Comparison of ENCODE assay signal across 12 mouse cellular contexts in genomic region chr6:146959908-146960680, GRCm38 (mm10). TPM values are rescaled to one million over a fixed set of nuclear protein-coding genes. Genes with fewer than 3 reads are reported as not detected.
A peak's percentile ranks its signal among the peaks of the same experiment; 100 is the strongest.
DNase-seq lines count a peak whose midpoint lies in the region; ATAC-seq and TF ChIP-seq lines count a peak whose summit lies in the region.
"Had no signal": no experiment of that assay in that cellular context is flagged by ENCODE, and none has a peak within 500 bp of the region (broad histone marks: within the 10 kb centered on the region; RNA-seq: fewer than 3 reads in every experiment).

No protein-coding gene starts in this region.

- H3K27ac ChIP-seq in limb, embryonic 10.5 days = no peak overlapping the region
- H3K27ac ChIP-seq: neural tube, embryonic 13.5 days had no signal

- H3K4me1 ChIP-seq in lung, adult 2 months (ENCODE audit: control insufficient read depth, insufficient read depth, low read length) = peaks cover 5% of the 10 kb centered on the region; the same call in 1 of the 2 replicates
- H3K4me1 ChIP-seq in limb, embryonic 10.5 days = peaks cover 18% of the 10 kb centered on the region
- H3K4me1 ChIP-seq: neural tube, embryonic 13.5 days had no signal

- peak; percentile 87 for ATAC-seq in CD4-positive, CD25-positive, alpha-beta regulatory T cell, adult 4 months

- no peak overlapping the region for H3K4me3 ChIP-seq in lung, adult 2 months (replicated peaks; ENCODE audit: extremely low read depth, low read depth, low read length)
- H3K4me3 ChIP-seq in limb, embryonic 10.5 days = no peak overlapping the region
- H3K4me3 ChIP-seq: neural tube, embryonic 13.5 days had no signal

- 56% methylated on average over 9 of the region's 9 CpGs for WGBS in lung, adult 2 months
- WGBS in limb, embryonic 10.5 days = 83% methylated on average over 9 of the region's 9 CpGs

- no peak for TF ChIP-seq CTCF in lung, adult 2 months (IDR thresholded peaks at IDR 0.05; ENCODE audit: insufficient read depth, low read length)

- H3K36me3 ChIP-seq in limb, embryonic 10.5 days = no peaks in the 10 kb centered on the region
- H3K36me3 ChIP-seq: neural tube, embryonic 13.5 days had no signal

- no peaks in the 10 kb centered on the region for H3K9me3 ChIP-seq in limb, embryonic 10.5 days (replicated peaks)
- H3K9me3 ChIP-seq: neural tube, embryonic 13.5 days had no signal

- no peak for TF ChIP-seq POLR2A in lung, adult 2 months (IDR thresholded peaks at IDR 0.05; ENCODE audit: borderline replicate concordance, extremely low read depth, low read depth, low read length)

- no peaks in the 10 kb centered on the region for H3K27me3 ChIP-seq in limb, embryonic 10.5 days (ENCODE audit: low read depth, poor library complexity, severe bottlenecking)
- H3K27me3 ChIP-seq: neural tube, embryonic 13.5 days had no signal

- peak; percentile 61 for DNase-seq in kidney, adult 9 months
- no peak for DNase-seq in kidney, postnatal 10 days
- peak; percentile 47 for DNase-seq in adrenal gland, postnatal 14 days
- peak; percentile 46 for DNase-seq in lung, adult 2 months
- no peak for DNase-seq in testis, postnatal 14 days (ENCODE audit: low spot score)
- DNase-seq in limb, embryonic 10.5 days (ENCODE audit: low spot score) = no peak
- no peak for DNase-seq in natural killer cell, adult 2 months (ENCODE audit: low spot score in 2 of 2)
- DNase-seq: cerebellum, adult 2 months had no signal

RNA-seq across cellular contexts. Expression of gene 1700034J05Rik, which starts 5.9 kb away (rescaled TPM):
- not detected for polyA plus RNA-seq in CD4-positive, CD25-positive, alpha-beta regulatory T cell, adult 4 months (2017; shearing (Covaris generic))
- total RNA-seq in adrenal gland, postnatal 14 days (2021) = not detected in 2 replicates
- polyA plus RNA-seq in lung, adult 2 months (2012; rRNA removed) = not detected in 2 replicates
- 0.14 and 0.23 TPM in 2 replicates for polyA plus RNA-seq in limb, embryonic 10.5 days (2016; fragmentation: Nextera tagmentation; extraction: Ambion mirVana)
- total RNA-seq: megakaryocyte-erythroid progenitor cell, adult 5-6 weeks had no signal
- polyA plus RNA-seq: cerebellum, adult 2 months; limb, embryonic 11.5 days; neural tube, embryonic 13.5 days had no signal

Comparison
In these comparisons a context has a peak if more than half of its experiments do, and no peak if none do; other contexts are left out.
1. DNase-seq: peak in kidney, adult 9 months (single experiment), adrenal gland, postnatal 14 days (single experiment) and lung, adult 2 months (single experiment); none in kidney, postnatal 10 days (single experiment), testis, postnatal 14 days (single experiment), limb, embryonic 10.5 days (single experiment) and natural killer cell, adult 2 months (0 of 2).